Mouse (Mus musculus) 3T3-L1 (cell line): ENCODE data around the gene P4ha2.
A peak's percentile ranks its signal among the peaks of the same experiment; 100 is the strongest.

Source experiments
- DNase-seq: peaks from one replicate; pipeline ENCODE4 v3.0.0-alpha.2; 2015; ENCODE audit warnings: low read depth, low spot score

P4ha2 gene

DNA sequence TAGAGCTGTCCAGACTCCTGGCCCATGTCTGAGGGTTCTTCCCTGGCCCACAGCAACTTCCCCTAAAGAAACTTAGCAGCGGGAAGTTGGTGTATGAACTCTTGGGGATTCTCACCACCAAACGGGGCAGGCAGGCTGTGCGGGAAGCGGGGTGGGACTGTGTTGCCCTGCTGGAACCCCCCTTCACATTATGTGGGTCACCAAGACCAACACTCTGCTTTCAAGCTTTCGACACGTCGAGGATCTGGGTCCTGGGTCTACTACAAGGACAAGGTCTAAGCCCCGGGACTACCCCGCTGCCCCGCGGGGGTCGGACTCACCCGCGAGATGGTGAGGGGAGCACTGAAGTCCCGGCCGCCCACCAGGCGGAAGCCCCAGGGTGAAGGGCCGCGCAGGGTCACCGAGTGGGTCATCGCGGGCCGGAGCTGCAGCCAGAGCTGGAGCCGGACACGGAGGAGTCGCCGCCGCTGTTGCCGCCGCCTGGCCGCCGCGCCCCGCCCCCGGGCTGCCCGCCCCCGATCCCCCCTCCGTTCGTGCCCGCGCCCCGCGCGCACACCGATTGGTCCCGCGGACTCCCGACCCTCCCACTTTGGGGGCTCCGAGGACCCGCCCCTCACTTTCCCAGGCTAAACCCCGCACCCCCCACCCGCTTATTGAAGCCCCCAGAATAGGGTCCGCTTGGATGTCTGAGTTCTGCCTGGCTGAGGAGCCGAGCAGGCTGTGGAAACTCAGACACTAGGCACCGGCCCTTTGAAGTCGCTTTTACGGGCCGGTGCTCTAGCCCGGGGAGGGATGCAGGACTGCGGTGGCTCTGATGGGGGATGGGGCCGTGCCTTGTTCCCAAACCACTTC is 31.1 kb upstream of the P4ha2 start, which contains the start of gene Pdlim4:
Pdlim4 (minus strand) TSS at position 495 of the 852 bp plus-strand sequence.
- no peak for DNase-seq

DNA sequence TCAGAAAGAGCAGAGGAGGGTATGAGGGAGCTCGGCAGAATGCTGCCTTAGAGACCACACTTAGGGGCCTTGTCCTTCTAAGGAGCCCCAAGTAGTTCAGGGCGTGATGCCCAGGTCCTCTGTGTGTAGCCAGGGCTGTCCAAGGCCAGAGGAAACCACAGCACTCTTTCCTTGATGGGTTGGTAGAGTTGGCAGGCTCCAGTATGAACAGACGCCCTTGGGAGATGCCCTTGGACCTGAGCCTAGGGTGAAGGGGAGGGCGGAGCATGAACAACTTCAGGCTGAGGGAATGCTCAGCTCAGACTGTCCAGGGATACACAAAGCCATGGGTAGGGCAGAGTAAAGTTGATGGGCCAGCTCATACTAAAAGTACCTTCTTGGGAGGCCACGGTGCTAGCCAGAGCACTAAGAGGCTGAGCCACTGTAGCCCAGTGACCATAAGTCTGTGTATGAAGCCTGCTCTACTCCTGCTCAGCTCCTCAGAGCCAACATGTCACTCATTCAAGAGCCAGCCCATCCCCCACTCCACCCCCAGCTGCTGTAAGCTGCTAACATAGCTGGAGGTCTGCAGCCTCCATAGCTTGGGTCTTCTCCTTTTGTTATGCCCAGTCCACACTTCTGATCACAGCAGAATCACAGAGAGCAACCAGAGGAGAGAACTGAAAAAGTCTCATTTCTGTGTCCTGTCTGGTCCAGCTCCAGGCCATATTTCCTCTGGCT is 28.0 kb upstream of the P4ha2 start:
- peak; percentile 56 for DNase-seq

- DNase-seq, result no peak
These were observed 26.6 kb upstream of the P4ha2 start for GRCm38 (mm10) chr11:54073291-54073690.

GRCm38 (mm10) chr11:54075353-54075752 is 24.5 kb upstream of the P4ha2 start:
- no peak for DNase-seq

DNA sequence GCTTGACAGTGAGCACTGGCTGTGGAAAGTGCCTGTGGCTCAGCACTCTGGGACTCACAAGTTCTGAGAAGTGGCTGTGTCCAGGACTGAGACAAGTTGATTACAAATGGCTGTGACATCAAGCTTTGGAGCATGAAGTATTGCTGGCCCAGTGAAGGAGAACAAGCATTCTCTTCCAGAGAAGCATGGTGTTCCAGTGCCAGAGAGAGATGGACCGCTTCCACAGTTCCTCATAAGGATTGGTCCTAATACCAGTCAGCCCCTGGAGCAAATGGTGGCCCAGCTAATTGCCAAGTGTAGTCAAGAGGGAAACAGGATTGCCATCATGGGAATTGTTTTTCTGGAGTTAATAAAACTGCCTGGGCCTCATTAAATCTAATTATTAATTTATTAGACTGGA is 23.8 kb upstream of the P4ha2 start:
- DNase-seq, result no peak

DNA sequence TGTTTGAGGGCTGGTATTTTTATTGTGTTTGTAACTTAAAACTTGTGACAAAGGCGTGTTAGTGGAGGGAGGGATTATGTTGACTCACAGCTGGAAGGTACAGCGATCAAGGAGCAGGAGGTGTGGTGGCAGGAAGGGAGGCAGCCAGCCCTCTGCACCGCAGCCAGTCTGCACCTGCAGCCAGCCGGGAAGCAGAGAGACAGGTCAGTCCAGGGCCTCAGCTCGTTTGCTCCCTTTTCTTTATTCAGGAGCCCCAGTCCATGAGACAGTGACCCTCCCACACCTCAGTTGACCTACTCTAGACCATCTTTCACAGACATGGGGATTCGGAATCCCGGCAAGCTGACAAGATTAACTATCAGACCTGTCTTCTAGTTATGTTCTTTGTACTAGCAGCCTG is 19.5 kb upstream of the P4ha2 start:
- DNase-seq, result no peak

DNA sequence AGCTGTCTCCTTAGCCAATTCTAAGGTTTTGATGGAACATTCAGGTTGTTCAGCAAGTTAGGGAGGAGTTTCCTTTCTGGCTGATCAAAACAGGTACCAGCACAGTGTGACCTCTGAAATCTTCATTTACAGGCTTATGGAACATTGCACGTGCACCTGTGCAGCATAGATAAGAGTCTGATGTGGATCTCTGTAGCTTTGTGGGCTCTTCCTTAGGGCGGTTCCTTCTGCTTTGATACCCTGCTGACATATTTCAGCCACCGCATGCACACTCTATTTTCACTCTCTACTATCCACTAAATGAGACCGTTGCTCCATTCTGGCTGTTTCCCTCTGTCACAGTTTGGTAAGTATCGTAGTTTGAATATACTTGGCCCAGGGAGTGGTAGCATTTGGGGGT is 17.2 kb upstream of the P4ha2 start:
- DNase-seq, result no peak

GRCm38 (mm10) chr11:54084976-54085375 is 14.9 kb upstream of the P4ha2 start:
- no peak for DNase-seq

GRCm38 (mm10) chr11:54085816-54086215 is 14.1 kb upstream of the P4ha2 start:
- DNase-seq, result peak; percentile 27

GRCm38 (mm10) chr11:54088253-54088946 is 11.5 kb upstream of the P4ha2 start:
- no peak for DNase-seq

DNA sequence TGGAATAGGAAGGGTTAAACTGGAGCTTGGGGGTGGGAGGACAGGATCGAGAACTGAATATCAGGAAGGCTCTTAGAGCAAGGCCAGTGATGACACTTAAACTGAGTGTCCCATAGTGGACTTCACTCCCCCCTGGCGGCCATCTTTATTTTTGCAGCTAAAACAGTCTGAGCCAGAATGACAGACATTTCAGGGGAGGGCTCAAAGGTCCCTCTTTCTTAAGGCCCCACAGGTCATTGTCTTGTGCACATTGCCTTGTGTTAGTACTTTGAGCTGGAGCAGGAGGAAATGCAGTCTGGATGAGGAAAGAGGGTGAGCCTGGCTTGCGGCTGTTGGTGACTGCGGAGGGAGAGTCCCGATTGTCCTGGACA is 11.0 kb upstream of the P4ha2 start:
- peak; percentile 87 for DNase-seq

DNA sequence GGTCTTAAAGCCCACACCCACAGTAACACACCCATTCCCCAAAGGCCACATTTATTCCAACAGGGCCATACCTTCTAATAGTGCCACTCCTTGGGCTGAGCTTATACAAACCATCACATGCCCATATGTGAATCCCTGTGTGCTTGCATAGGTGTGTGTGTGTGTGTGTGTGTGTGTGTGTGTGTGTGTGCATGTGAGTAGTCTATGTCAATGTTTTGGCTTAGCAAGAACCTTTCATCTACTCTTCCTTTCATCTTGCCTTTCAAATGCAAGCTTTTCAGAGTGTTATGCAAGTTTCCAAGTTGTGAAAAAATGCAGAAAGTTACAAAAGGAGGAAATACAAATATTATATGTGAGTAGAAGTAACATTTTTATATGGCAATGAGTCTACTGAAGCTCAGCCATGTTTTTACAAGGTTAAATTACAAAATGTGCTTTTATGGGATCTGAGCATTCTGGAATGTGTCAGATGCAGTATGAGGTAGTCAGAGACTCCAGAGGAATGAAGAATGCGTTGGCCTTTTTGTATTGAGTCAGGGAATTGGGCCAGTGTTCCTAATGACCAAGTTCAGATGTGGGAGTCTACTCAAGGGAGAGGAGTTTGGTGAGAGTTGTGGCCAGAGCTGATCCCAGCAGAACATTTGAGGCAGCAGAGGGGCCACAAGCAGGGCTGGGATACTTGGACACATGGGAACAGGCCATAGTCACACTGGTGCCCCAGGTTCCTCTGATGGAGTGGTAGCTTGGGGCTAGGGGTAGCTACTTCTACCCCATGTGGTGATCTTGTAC is 9.6 kb upstream of the P4ha2 start:
- DNase-seq, result peak; percentile 36

DNA sequence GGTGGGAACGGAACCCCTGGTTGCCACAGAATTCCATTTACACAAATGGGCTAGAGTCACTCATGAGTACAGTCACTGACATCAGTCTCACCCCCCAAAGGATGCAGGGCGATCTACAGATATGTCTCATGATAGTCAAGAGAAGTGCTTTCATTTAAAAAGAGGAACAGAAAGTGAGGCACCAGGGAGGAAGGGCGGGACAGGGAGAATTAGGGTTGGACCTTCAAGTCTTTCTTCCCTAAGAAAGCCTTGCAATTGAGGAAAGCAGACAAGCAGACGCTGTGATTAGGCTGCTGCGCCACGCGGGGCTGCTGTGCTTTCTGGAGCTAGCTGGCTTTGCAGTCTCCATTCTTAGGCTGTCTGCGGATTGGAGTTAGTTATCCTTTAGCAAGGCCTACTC is 8.2 kb upstream of the P4ha2 start:
- DNase-seq, result no peak

DNA sequence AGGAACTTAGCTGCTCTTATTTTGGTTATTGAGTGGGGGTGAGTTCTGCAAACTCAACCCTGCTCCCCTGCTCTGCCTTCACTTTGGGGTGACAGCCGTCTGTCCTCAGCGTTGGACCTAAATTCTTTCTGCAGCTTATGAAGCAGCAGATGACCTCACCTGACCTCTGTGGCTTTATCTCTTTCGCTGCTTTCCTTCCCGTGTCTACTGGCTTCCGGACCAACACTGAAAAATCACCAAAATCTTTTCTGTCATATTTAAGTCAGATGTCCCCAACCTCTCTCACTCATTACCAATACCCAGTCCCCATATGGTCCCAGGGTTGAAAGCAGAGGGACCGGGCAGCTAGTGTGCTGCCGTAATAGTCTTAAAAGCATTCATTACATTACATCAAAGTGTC is 7.7 kb upstream of the P4ha2 start:
- no peak for DNase-seq

DNA sequence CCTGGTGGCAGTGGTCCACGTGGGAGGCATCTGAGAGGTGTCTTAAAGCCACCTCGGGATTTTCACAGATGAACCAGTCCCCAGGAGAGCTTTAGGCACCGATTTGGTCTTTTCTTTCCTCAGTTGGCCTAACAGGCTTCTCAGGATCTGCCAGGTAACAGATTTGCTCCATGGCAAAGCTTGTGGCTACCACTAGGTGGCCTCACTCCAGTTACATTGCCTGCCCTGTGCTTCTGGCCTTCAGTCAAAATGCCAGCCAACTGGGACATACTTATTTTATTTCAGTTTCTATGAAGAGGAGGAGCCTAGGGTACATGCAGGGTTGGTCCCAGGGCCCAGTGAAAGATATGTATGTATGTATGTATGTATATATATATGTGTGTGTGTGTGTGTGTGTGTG is 6.9 kb upstream of the P4ha2 start:
- DNase-seq, result peak; percentile 78

DNA sequence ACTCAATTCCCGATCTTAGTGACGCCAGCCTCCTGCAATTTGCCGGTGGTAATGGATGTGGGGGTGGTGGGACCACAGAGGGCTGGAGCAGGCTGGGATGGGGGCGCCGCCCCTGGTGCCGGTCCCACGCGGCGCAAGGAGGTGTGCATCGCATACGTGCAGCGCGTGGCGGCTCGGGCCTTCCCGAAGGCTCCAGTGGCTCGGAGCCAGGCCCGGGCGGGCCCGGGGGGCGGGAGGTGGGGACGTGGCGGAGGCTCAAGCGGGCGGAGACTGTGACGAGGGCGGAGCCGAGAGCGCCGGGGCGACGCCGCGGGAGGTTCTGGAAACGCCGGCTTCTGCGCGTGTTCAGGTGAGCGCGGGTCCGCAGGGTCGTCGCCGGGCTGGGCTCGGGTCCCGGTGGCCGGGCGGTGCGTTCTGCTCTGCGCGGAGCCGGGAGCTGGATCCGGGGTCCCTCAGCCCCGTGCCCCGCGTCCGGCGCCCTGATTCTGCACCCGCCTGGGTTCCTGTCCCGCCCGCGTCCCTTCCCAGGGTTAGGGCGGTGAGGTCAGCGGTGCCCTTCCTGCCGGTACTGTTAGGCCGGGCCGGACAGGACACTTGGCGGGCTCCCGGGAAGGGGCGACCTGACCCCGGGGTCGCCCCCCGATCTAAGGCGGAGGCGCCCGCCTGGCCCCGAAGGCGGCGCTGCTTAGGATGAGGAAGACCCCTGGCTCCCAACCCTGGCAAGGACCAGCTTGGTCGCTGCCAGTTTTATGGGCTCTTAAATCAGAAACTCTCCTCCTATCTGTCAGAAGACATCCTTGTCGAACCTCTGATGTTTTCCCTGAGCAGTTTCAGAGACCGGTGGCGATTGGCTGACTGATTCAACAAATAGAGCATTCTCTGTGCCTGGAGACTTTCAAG is 1.0 kb downstream of the P4ha2 start:
- DNase-seq, result peak; percentile 63

DNA sequence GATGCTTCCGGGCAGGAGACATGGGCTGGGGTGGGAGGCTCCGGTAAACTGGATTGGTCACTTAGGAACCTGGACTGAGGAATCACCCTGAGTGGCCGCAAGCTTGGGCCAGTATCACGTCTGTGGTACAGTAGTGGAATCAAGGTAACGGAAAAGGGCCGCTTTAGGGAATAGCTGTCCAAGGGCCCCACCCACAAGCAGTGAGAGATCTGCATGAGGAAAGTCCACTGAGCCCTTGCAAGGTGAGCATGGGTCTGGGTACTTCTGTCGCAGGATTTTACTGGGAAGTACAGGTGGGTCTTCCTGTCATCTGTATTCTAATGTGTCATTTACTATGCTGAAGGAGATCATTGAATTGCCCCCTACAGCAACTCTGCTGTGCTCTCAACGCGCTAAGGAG is 1.8 kb downstream of the P4ha2 start:
- no peak for DNase-seq

DNA sequence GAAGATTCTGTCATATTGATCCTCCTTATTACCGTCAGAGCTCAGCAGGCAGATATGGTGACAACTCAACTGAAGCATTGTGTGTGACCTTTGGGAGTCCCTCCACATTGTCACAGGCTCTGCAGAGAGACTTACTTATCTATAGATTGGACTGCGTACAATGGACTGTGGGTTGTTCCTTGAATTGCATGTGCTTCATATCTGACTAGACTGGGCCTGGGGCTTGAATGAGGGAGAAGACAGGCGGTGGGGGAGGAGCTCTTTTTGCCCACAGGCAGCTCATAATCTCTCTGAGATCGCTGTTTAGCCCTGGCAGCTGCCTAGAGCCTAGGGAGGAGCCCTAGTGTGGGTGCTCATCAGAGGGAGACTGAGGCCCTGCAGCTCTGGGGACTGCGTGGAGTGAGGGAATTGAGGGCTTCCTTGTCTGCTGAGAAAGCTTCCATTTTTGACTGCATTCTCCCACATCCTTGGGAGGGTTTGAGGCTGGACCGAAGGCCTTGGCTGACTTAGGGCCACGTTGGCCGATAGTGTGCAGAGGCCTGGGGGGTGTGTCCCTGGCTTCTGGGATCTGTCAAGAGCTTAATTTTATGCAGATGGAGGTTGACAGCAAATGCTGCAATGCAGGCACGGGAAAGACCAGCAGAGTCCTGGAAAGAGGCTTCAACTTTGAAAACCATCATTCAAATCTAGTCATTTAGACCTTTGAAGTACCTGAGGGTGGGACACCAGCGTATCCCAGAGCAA is 3.0 kb downstream of the P4ha2 start:
- DNase-seq, result no peak

GRCm38 (mm10) chr11:54105011-54105410 is 5.1 kb downstream of the P4ha2 start:
- no peak for DNase-seq

- DNase-seq, result no peak
These were observed 6.8 kb downstream of the P4ha2 start for GRCm38 (mm10) chr11:54106676-54107075.
